Mouse (Mus musculus): ENCODE data around the gene Rad51b. TPM values are rescaled to one million over a fixed set of nuclear protein-coding genes. Genes with fewer than 3 reads are reported as not detected.

Rad51b gene
- total and polyA plus RNA-seq, 3 experiments, result 6.5 to 8.6 (median 8.5) TPM

DNA sequence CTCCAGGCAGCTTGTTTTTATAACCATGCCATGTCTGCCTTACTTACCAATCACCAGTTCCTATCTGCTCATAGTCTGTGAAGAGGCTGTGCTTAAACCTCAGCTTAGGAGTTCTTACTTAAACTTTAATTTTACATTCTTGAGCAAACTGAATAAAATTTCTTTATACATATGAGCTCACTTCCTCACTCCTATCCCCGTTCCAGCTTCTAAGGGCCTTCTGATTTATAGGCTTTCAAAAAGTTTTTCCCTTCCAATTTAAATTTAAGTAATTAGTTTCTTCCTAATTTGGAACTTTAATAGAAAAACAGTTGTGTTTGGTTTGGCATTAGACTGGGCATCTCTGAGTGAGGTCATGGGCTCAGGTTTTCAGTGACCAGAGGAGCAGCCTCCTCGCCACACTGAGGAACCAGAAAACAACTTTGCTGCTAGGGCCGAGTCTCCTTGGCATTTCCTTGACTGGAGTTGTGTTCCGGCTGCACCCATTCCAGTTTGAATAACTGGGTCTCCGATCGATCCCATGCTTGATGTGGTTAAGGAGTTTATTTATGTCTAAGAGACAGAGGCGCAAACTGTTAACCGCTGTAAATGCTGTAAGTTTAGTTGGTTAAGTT is 115.9 kb downstream of the Rad51b start:
- Histone ChIP-seq H3K4me1 (ENCODE audit: control insufficient read depth in 1 of 2, insufficient read depth in 2 of 2) (no peaks in the 10 kb centered on the region), H3K4me3 (replicated peaks in 1 of 3; ENCODE audit: low read depth in 2 of 3, low read length in 2 of 3, poor library complexity in 1 of 3) (no peak overlapping the region), H3K9ac (ENCODE audit: insufficient read depth, low read depth) (no peak overlapping the region), H3K27me3 (replicated peaks) (no peaks in the 10 kb centered on the region), H3K4me2 (ENCODE audit: insufficient read depth, low read depth, poor library complexity, severe bottlenecking) (no peak overlapping the region), H3K79me2 (replicated peaks; ENCODE audit: control insufficient read depth, extremely low read depth, insufficient read depth, poor library complexity, severe bottlenecking) (no peaks in the 10 kb centered on the region), H3K36me3 (replicated peaks in 1 of 2; ENCODE audit: control insufficient read depth in 1 of 2, insufficient read depth in 1 of 2, low read length in 1 of 2) (no peaks in the 10 kb centered on the region), H3K9me3 (replicated peaks; ENCODE audit: low read length) (no peaks in the 10 kb centered on the region), H3K27ac (ENCODE audit: insufficient read depth, low read depth) (no peak overlapping the region)
- in situ Hi-C loops (cut with MboI; ENCODE audit: low pct_ligation_motif_present, low pct_unique_long_range_greater_than_20kb, low sequenced_read_pairs) (no loop called here), dilution Hi-C loops (cut with MboI; ENCODE audit: extremely low pct_ligation_motif_present, extremely low pct_unique_long_range_greater_than_20kb, low sequenced_read_pairs) (no loop called here)
- no peak for TF ChIP-seq KAT2A (IDR thresholded peaks at IDR 0.05; ENCODE audit: insufficient replicate concordance, low read length)
- no peak for TF ChIP-seq MAFK (IDR thresholded peaks at IDR 0.05; ENCODE audit: insufficient replicate concordance, low read length)
- no peak for TF ChIP-seq USF2 (conservative IDR thresholded peaks at IDR 0.05; ENCODE audit: low read depth, low read length)
- TF ChIP-seq NELFE (IDR thresholded peaks at IDR 0.05; ENCODE audit: low read depth, low read length), result no peak
- TF ChIP-seq ZMIZ1 (IDR thresholded peaks at IDR 0.05; ENCODE audit: low read depth, low read length), result no peak
- no peak for TF ChIP-seq CHD2 (IDR thresholded peaks at IDR 0.05; ENCODE audit: low read length)
- no peak for TF ChIP-seq MAX (IDR thresholded peaks at IDR 0.05; ENCODE audit: low read length)
- TF ChIP-seq JUN (IDR thresholded peaks at IDR 0.05; ENCODE audit: insufficient read depth, low read depth, low read length), result no peak
- TF ChIP-seq POLR2AphosphoS2 (IDR thresholded peaks at IDR 0.05; ENCODE audit: low read depth, low read length), result no peak
- TF ChIP-seq MYC (IDR thresholded peaks at IDR 0.05; ENCODE audit: low read depth, low read length), result no peak
- TF ChIP-seq ZC3H11A (IDR thresholded peaks at IDR 0.05; ENCODE audit: low read depth, low read length), result no peak
- TF ChIP-seq ETS1 (conservative IDR thresholded peaks at IDR 0.05; ENCODE audit: low read depth, low read length), result no peak
- TF ChIP-seq POLR2A (IDR thresholded peaks at IDR 0.05; ENCODE audit: low read depth, low read length), result no peak
- TF ChIP-seq MAZ (IDR thresholded peaks at IDR 0.05; ENCODE audit: low read depth, low read length), result no peak
- no peak for DNase-seq (ENCODE audit: extremely low read depth)

DNA sequence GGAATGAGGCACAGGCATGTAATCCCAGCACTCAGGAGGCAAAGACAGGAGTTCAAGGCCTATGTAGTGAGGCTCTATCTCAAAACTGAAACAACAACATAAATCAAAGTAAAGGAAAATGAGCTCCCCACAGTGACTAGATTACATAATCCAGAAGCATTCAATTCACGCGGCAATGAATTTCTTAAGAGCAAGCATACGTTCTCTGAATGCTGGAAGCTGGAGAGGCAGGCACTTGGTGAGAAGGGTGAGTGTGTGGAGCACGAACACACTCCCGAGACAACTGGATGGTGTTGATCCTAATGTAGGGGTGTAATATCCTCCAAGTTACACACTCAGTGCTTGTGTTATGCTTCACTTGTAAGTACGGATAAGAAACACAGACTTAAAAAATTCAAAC is 120.3 kb downstream of the Rad51b start:
- H3K4me1 ChIP-seq (ENCODE audit: control insufficient read depth in 1 of 2, insufficient read depth in 2 of 2), result no peaks in the 10 kb centered on the region
- H3K4me2 ChIP-seq (ENCODE audit: insufficient read depth, low read depth, poor library complexity, severe bottlenecking), result no peak overlapping the region
- no peaks in the 10 kb centered on the region for H3K36me3 ChIP-seq (replicated peaks in 1 of 2; ENCODE audit: control insufficient read depth in 1 of 2, insufficient read depth in 1 of 2, low read length in 1 of 2)
- no peaks in the 10 kb centered on the region for H3K79me2 ChIP-seq (replicated peaks; ENCODE audit: control insufficient read depth, extremely low read depth, insufficient read depth, poor library complexity, severe bottlenecking)
- in situ Hi-C loops (cut with MboI; ENCODE audit: low pct_ligation_motif_present, low pct_unique_long_range_greater_than_20kb, low sequenced_read_pairs) (no loop called here), dilution Hi-C loops (cut with MboI; ENCODE audit: extremely low pct_ligation_motif_present, extremely low pct_unique_long_range_greater_than_20kb, low sequenced_read_pairs) (no loop called here)
- no peak for DNase-seq (ENCODE audit: extremely low read depth)
- H3K27ac ChIP-seq (ENCODE audit: insufficient read depth, low read depth), result no peak overlapping the region
- no peaks in the 10 kb centered on the region for H3K9me3 ChIP-seq (replicated peaks; ENCODE audit: low read length)
- H3K9ac ChIP-seq (ENCODE audit: insufficient read depth, low read depth), result no peak overlapping the region
- TF ChIP-seq E2F4 (IDR thresholded peaks at IDR 0.05; ENCODE audit: insufficient replicate concordance, low read depth, low read length), result no peak
- H3K27me3 ChIP-seq (replicated peaks), result no peaks in the 10 kb centered on the region
- H3K4me3 ChIP-seq (replicated peaks in 1 of 3; ENCODE audit: low read depth in 2 of 3, low read length in 2 of 3, poor library complexity in 1 of 3), result no peak overlapping the region
